Mouse (Mus musculus) kidney, embryonic 15.5 days (tissue): ENCODE results near the gene Gpat3. TPM values are rescaled to one million over a fixed set of nuclear protein-coding genes. Genes with fewer than 3 reads are reported as not detected.

Experiments used
- ATAC-seq: fragments of 200-750 bp; cut with Nextera tagmentation; replicated peaks from 2 replicates; pipeline ENCODE4 v1.8.0; 2017; ENCODE audit warnings: moderate TSS enrichment; ENCODE audit not compliant: low FRiP score
- H3K27ac ChIP-seq: fragments of 300-500 bp; sonication (generic); 2 replicates; pipeline ENCODE4 v1.5.1; 2015; ENCODE audit warnings: mild to moderate bottlenecking, inconsistent platforms
- H3K27me3 ChIP-seq: fragments of 300-500 bp; sonication (generic); 2 replicates; pipeline ENCODE4 v1.6.1; 2015; ENCODE audit warnings: inconsistent platforms
- H3K36me3 ChIP-seq: fragments of 300-500 bp; sonication (generic); 2 replicates; pipeline ENCODE4 v1.6.1; 2015; ENCODE audit warnings: inconsistent platforms
- H3K4me1 ChIP-seq: fragments of 300-500 bp; sonication (generic); 2 replicates; pipeline ENCODE4 v1.6.1; 2015; ENCODE audit warnings: inconsistent platforms
- H3K4me2 ChIP-seq: fragments of 300-500 bp; sonication (generic); 2 replicates; pipeline ENCODE4 v1.6.1; 2015; ENCODE audit warnings: moderate library complexity, mild to moderate bottlenecking, inconsistent platforms
- H3K4me3 ChIP-seq: fragments of 300-500 bp; sonication (generic); replicated peaks from 2 replicates; pipeline ENCODE4 v1.5.1; 2015; ENCODE audit warnings: mild to moderate bottlenecking, inconsistent platforms
- H3K9ac ChIP-seq: fragments of 300-500 bp; sonication (generic); 2 replicates; pipeline ENCODE4 v1.6.1; 2015; ENCODE audit warnings: mild to moderate bottlenecking, inconsistent platforms
- H3K9me3 ChIP-seq: fragments of 300-500 bp; sonication (generic); replicated peaks from 2 replicates; pipeline ENCODE4 v1.6.1; 2016; ENCODE audit warnings: inconsistent platforms
- WGBS: fragments of 180-500 bp; shearing (Covaris S2); methylation state at CpG from one replicate; pipeline ENCODE4 v1.1.7; 2015; ENCODE audit warnings: mixed read lengths; 5-methylcytosine and 5-hydroxymethylcytosine counted together
- polyA plus RNA-seq: library from polyadenylated mRNA; unstranded; fragments of >200 nt; fragmentation: Nextera tagmentation; extraction: Ambion mirVana; gene quantifications from 2 replicates; pipeline ENCODE4 v1.2.1, GENCODE M21; 2015

Gpat3 gene
- polyA plus RNA-seq, 1 experiment from 2014 or later, result 1.7 TPM

DNA sequence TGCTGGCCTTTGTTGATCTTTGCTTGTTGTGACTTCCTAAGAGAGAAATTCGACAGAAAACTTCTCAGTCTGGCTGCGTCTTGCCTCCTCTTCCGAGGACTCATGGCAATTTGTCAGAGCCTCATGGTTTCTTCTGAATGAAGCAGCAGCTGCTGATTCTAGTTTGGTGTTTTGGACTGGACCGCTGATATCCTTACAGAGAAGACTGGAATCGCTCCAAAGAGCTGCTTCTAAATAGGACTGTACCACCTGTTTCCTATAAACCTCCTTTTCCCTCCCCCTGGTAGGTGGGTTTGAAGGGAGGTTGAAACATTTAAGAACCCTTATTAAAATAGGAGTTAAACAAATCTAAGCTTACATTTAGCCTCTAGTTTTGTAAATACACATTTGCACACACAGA lies 55.5 kb downstream of the Gpat3 start:
- no peak overlapping the region for H3K9ac ChIP-seq
- H3K4me2 ChIP-seq, result no peak overlapping the region
- no peaks in the 10 kb centered on the region for H3K4me1 ChIP-seq
- ATAC-seq, result no peak
- no peaks in the 10 kb centered on the region for H3K9me3 ChIP-seq
- 84% methylated on average over 5 of the region's 5 CpGs for WGBS
- no peak overlapping the region for H3K27ac ChIP-seq
- no peak overlapping the region for H3K4me3 ChIP-seq
- no peaks in the 10 kb centered on the region for H3K27me3 ChIP-seq
- H3K36me3 ChIP-seq, result no peaks in the 10 kb centered on the region

DNA sequence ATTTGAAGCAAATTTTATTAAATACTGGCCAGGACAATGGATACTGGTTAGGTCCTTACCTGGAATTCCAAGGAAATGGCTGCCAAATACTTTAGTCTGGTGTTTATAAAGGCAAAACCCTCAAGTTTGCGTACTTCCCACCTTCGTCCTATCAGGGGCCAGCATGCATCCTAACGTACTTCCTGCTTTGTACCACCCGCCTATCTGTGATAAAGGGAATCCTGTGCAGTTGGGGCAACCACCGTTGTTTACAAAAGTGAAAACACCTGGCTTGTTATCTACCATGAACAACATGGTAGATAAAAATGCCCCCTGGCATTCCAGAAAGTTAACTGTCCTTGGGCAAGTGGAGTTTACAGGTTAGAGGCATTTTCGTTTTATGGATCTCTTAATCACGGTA lies 63.0 kb downstream of the Gpat3 start:
- Histone ChIP-seq H3K4me3 (no peak overlapping the region), H3K4me1 (0 out of 2 replicates have a peak, but pooled peaks cover 4% of the 10 kb centered on the region), H3K27me3 (no peaks in the 10 kb centered on the region), H3K4me2 (no peak overlapping the region), H3K9me3 (no peaks in the 10 kb centered on the region), H3K27ac (no peak overlapping the region), H3K36me3 (no peaks in the 10 kb centered on the region), H3K9ac (no peak overlapping the region)
- ATAC-seq, result no peak
- WGBS, result 72% methylated on average over 7 of the region's 7 CpGs

DNA sequence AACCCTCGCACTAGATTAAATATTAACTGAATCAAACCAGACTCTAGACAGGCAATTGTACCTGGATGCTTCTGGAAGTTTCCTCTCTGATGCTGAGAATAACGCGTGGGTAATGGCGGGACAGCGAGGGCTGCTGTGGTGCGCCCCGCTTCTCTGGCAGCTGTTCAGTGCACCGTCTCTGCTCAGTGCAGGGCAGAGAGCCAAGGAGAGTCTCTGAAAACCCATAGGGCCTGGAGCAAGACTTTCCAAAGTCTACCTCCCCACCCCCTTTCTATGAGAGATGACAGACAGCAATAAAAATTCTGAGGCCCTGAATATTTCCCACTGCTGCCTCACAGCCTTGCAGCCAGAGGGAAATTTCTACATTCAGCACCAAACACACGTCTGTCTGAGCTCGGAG lies 63.4 kb downstream of the Gpat3 start:
- H3K4me2 ChIP-seq, result no peak overlapping the region
- WGBS, result 78% methylated on average over 10 of the region's 10 CpGs

DNA sequence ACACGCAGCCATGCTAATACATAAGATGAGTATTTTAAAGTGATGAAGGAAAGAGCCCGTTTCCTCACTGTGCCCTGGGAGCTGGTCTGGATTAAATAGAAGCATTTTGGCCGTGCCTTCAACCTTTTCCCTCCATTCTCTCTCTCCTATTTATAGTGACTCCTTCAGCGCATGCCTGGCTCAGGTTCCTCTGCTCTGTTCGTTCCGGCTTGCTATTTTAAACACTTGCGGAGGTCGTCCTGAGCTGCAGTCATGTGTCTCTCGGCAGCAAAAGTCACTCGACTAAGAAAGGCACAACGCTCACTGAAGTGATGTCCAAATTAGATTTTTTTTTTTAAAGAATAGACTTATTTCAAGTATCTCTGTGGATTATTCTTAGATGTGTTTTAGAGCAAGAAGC lies 64.2 kb downstream of the Gpat3 start:
- no peak for ATAC-seq
- no peak overlapping the region for H3K9ac ChIP-seq
- no peaks in the 10 kb centered on the region for H3K27me3 ChIP-seq
- 0 out of 2 replicates have a peak, but pooled peaks cover 4% of the 10 kb centered on the region for H3K4me1 ChIP-seq
- no peak overlapping the region for H3K27ac ChIP-seq
- no peak overlapping the region for H3K4me3 ChIP-seq
- H3K4me2 ChIP-seq, result no peak overlapping the region
- H3K9me3 ChIP-seq, result no peaks in the 10 kb centered on the region
- no peaks in the 10 kb centered on the region for H3K36me3 ChIP-seq
- WGBS, result 80% methylated on average over 11 of the region's 11 CpGs

More for the DNA sequence above, 63.4 kb downstream of the Gpat3 start:
- Histone ChIP-seq H3K4me3 (no peak overlapping the region), H3K27ac (no peak overlapping the region), H3K9ac (no peak overlapping the region), H3K36me3 (no peaks in the 10 kb centered on the region), H3K27me3 (no peaks in the 10 kb centered on the region), H3K9me3 (no peaks in the 10 kb centered on the region), H3K4me1 (0 out of 2 replicates have a peak, but pooled peaks cover 4% of the 10 kb centered on the region)
- ATAC-seq, result no peak

DNA sequence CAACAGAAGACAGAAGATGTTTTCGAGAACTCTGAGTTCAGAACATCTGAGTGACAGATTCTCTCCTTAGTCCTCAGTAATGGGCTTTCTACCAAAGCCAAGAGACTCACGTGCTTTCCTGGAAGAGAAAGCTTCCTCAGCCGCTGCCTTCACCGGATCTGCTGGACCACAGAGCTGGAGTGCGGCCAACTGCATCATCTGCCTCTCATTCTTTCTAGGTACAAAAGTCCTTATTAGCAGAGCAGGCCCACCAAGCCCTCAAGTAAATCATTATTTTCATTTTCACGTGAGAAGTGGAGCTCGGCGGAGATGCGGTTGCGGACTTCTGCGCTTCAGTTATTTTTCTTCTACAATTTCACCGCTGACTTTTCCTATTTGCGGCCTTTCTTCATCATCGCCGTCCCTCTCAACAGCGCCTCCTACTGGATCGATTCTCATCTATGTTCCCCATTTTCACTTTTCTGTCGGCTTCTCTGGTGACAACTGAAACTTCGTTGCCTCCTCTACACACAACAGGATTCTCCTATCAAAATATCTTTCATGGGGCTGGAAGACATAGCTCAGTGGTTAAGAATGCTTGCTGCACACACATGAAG lies 66.1 kb downstream of the Gpat3 start:
- 0 out of 2 replicates have a peak, but pooled peaks cover 4% of the 10 kb centered on the region for H3K4me1 ChIP-seq
- no peak overlapping the region for H3K4me3 ChIP-seq
- WGBS, result 73% methylated on average over 19 of the region's 19 CpGs
- no peaks in the 10 kb centered on the region for H3K9me3 ChIP-seq
- peaks cover 8% of the 10 kb centered on the region; the same call in 1 of the 2 replicates for H3K27me3 ChIP-seq
- H3K4me2 ChIP-seq, result no peak overlapping the region
- no peak overlapping the region for H3K27ac ChIP-seq
- ATAC-seq, result no peak
- no peaks in the 10 kb centered on the region for H3K36me3 ChIP-seq
- H3K9ac ChIP-seq, result no peak overlapping the region

DNA sequence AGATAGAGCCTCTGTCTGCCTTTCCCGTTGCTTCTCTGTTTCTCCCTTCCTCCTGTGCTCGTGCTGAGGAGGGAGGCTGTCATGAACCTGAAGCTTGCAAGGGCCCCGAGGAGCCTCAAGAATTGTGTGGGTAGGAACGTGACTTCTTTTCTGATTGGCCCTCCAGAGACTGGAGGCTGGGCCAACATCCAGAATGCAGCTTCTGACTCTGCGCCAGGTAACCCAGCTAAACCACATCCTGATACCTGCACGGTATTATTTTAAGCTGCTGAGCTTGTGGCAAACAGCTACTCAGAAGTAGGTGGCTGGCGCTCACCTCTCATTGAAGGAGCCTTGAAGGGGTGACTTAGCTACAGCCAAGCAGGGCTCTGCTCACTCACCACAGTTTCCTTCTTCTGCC lies 66.9 kb downstream of the Gpat3 start:
- Histone ChIP-seq H3K36me3 (no peaks in the 10 kb centered on the region), H3K4me3 (no peak overlapping the region), H3K9me3 (no peaks in the 10 kb centered on the region), H3K4me1 (0 out of 2 replicates have a peak, but pooled peaks cover 4% of the 10 kb centered on the region), H3K4me2 (no peak overlapping the region), H3K27ac (no peak overlapping the region), H3K27me3 (peaks cover 12% of the 10 kb centered on the region; the same call in 1 of the 2 replicates), H3K9ac (no peak overlapping the region)
- no peak for ATAC-seq
- WGBS, result 83% methylated on average over 7 of the region's 7 CpGs

DNA sequence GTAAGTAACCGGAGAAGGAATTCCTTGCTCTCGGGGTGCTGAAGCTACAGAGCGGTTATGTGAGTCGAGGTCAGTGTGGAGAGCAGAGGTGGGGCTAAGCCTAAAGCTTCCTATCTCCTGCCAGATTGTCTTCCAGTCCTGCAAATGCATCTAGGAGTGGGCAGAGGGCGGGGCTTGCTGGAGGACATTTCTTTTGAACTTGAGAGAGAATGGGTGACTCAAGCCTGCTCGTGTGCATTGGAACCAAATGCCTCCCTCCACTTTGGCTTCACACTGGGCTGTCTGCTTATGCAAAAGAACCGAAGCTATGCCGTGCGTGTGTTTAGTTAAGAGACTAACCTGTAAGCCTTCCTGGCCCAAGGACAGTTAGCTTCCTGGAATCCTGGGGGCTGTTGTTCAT lies 67.8 kb downstream of the Gpat3 start:
- Histone ChIP-seq H3K4me1 (0 out of 2 replicates have a peak, but pooled peaks cover 4% of the 10 kb centered on the region), H3K9ac (no peak overlapping the region), H3K36me3 (no peaks in the 10 kb centered on the region), H3K27ac (no peak overlapping the region), H3K4me2 (no peak overlapping the region), H3K9me3 (no peaks in the 10 kb centered on the region), H3K27me3 (peaks cover 20% of the 10 kb centered on the region), H3K4me3 (no peak overlapping the region)
- ATAC-seq, result no peak
- WGBS, result 56% methylated on average over 9 of the region's 9 CpGs

DNA sequence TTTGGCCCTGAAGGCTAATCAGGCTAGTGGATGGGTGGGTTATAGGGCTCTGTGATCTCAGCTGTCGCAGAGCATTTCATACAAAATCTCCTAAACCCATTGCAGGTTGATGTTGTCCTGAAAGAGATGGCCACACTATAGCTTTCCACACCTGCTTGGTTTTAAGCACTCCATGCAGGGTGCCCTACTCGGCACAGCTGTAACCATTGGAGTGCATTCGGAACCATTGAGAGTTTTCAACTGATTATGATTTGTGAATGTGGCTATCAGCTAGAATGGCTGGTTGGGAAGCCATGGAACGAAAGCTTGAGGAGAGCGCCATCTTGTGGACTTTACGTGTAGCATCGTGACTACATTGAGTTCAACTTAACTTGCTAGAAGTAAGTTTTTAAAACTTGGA lies 69.5 kb downstream of the Gpat3 start:
- H3K27me3 ChIP-seq, result peaks cover 28% of the 10 kb centered on the region
- no peak overlapping the region for H3K9ac ChIP-seq
- H3K9me3 ChIP-seq, result no peaks in the 10 kb centered on the region
- H3K4me3 ChIP-seq, result no peak overlapping the region
- no peaks in the 10 kb centered on the region for H3K4me1 ChIP-seq
- no peak overlapping the region for H3K27ac ChIP-seq
- ATAC-seq, result no peak
- H3K4me2 ChIP-seq, result no peak overlapping the region
- H3K36me3 ChIP-seq, result no peaks in the 10 kb centered on the region
- WGBS, result 17% methylated on average over 7 of the region's 7 CpGs

DNA sequence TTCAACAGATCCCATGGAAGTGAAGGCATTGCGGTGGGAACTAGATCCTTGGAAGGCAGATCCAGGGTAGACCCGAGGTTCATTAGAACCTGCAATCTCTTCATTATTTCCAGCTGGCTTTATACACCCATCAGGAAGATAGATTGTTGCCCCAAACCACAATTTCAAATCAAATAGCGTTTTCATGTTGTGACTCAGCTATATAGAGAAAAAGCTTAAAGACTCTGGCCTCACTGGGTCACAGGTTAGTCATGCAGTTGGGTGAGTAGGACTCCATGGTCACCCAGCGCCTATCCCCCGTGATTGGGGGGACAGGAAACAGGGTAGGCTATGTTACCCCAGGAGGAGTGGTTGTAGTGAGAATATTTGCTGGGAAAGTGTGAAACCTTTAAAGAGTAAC lies 69.9 kb downstream of the Gpat3 start:
- no peaks in the 10 kb centered on the region for H3K36me3 ChIP-seq
- H3K4me1 ChIP-seq, result no peaks in the 10 kb centered on the region
- WGBS, result 52% methylated on average over 5 of the region's 5 CpGs
- no peak overlapping the region for H3K4me3 ChIP-seq
- ATAC-seq, result no peak
- no peaks in the 10 kb centered on the region for H3K9me3 ChIP-seq
- no peak overlapping the region for H3K27ac ChIP-seq
- peaks cover 33% of the 10 kb centered on the region for H3K27me3 ChIP-seq
- H3K4me2 ChIP-seq, result no peak overlapping the region
- H3K9ac ChIP-seq, result no peak overlapping the region

DNA sequence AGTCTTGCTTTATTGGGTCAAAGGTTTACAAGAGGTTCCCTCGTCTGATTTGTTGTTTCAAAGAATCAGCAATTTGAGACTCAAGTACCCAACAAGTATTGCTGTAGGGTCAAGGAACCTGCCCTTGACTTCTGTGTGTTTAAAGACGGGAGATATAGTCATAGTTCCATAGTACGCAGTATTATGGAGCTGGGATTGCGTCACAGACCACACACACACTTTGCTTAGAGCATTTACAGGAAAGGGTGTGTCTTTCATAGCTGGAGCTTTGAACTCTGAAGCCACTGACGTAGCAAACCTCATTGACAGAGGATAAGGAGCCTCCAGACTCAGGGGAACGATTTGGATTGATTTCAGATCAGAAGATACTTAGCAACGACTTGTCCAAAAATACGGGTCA lies 70.9 kb downstream of the Gpat3 start:
- Histone ChIP-seq H3K27me3 (peaks cover 40% of the 10 kb centered on the region), H3K27ac (no peak overlapping the region), H3K4me1 (no peaks in the 10 kb centered on the region), H3K9ac (no peak overlapping the region), H3K4me2 (no peak overlapping the region), H3K36me3 (no peaks in the 10 kb centered on the region), H3K4me3 (no peak overlapping the region), H3K9me3 (no peaks in the 10 kb centered on the region)
- WGBS, result 66% methylated on average over 8 of the region's 8 CpGs
- ATAC-seq, result no peak

DNA sequence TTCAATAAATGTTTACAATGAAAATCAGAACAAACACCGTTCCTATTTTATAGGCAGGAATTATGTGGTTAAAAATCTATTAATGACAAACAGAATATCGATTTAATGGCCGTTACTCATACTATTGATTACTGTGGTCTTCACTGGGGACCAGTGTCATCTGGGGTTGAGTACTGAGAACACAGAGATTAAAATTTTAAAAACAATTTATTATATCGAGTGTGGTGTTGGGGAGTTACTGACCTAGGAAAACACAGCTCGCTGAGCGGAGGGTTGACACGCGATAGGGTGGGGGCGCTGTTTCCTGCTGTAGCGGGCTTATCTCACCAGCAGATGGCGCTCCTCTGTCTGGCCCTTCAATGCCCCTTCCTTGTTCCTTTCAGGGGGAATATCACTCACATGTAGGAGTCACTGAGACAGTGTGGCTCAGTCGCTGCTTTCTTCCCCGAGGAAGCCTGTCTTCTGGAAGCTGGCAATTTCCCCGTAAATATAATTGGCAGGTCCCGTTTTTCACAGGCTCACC lies 71.8 kb downstream of the Gpat3 start:
- H3K36me3 ChIP-seq, result no peaks in the 10 kb centered on the region
- no peak overlapping the region for H3K27ac ChIP-seq
- 20% methylated on average over 15 of the region's 15 CpGs for WGBS
- H3K4me3 ChIP-seq, result no peak overlapping the region
- no peak overlapping the region for H3K9ac ChIP-seq
- no peaks in the 10 kb centered on the region for H3K9me3 ChIP-seq
- H3K27me3 ChIP-seq, result peaks cover 40% of the 10 kb centered on the region
- 0 out of 2 replicates have a peak, but pooled peaks have one; percentile 52 for ATAC-seq
- H3K4me1 ChIP-seq, result no peaks in the 10 kb centered on the region
- no peak overlapping the region for H3K4me2 ChIP-seq

DNA sequence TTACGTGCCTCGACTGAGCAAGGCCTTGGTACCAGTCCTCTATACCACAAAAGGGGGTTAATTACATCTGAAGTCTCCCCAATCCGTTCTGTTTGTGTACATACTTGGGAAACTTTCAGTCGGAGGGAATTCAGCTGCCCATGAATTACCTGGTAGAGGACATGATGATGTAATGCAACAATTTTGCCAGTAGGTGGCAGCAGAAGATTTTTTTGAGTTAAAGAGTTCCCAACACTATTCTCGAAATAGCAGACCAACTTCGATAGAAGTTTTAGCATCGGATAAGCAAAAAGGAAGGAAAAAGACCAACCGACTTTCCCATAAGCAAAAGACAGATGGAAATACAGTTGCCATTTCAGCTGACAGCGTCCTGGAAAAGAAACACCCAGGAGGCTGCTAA lies 73.6 kb downstream of the Gpat3 start:
- no peaks in the 10 kb centered on the region for H3K4me1 ChIP-seq
- no peak overlapping the region for H3K4me2 ChIP-seq
- no peak overlapping the region for H3K27ac ChIP-seq
- H3K4me3 ChIP-seq, result no peak overlapping the region
- H3K9me3 ChIP-seq, result no peaks in the 10 kb centered on the region
- no peaks in the 10 kb centered on the region for H3K36me3 ChIP-seq
- 18% methylated on average over 9 of the region's 9 CpGs for WGBS
- H3K27me3 ChIP-seq, result peaks cover 40% of the 10 kb centered on the region
- H3K9ac ChIP-seq, result no peak overlapping the region
- ATAC-seq, result no peak

DNA sequence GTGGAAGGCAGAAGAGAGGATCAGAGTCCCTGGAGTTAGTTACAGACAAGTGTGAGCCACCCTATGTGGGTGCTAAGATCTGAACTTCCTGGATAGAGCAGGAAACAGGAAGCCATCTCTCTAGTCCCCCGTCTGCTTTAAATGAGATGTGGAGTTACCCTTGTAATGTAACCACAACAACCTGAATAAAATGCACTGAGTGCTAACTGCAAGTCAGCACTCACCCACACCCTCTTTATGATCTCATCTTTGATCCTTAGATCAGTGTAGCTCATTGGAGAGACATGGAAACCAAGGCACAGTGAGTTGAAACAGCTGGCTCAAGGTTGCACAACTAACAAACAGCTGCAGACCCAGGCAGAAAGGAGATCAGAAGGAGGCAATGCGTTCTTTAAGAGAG lies 84.2 kb downstream of the Gpat3 start:
- no peak overlapping the region for H3K4me3 ChIP-seq
- WGBS, result 86% methylated on average over 2 of the region's 2 CpGs
- no peaks in the 10 kb centered on the region for H3K4me1 ChIP-seq
- no peak overlapping the region for H3K27ac ChIP-seq
- no peaks in the 10 kb centered on the region for H3K27me3 ChIP-seq
- no peak overlapping the region for H3K9ac ChIP-seq
- ATAC-seq, result no peak
- no peaks in the 10 kb centered on the region for H3K36me3 ChIP-seq
- H3K4me2 ChIP-seq, result no peak overlapping the region
- no peaks in the 10 kb centered on the region for H3K9me3 ChIP-seq
